Mouse (Mus musculus): ENCODE measurements at regions not wholly inside any gene's neighbourhood (a gene's known extent, or its start where the extent isn't known, plus 50 kb on each side); places are given as distances from the start of the nearest gene placed in this dataset.

DNA sequence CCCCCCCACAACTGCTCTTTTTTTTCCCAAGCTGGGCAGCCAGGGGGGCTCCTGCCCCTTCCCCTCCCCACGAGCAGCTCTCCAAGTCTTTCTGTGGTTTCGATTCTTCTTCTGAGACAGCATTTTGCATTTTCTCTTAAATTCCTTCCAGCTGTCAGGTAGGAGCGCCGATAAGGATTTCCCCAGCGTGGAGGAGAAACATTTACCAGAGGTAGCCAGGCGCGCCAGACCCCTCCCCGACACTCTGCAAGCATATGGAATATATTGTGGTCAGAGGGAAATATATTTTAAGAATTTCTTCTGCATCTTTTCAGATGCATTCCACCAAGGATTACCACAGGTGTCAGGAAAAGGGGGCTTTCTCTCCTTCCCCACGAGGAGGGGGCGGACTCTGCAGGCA lies 111.9 kb downstream of the Tbx5 start:
- ATAC-seq (replicated peaks in 1 of 2; ENCODE audit: insufficient read depth in 1 of 2, low FRiP score in 2 of 2, low TSS enrichment in 1 of 2, low read depth in 1 of 2, poor library complexity in 2 of 2, severe bottlenecking in 2 of 2), result no peak

DNA sequence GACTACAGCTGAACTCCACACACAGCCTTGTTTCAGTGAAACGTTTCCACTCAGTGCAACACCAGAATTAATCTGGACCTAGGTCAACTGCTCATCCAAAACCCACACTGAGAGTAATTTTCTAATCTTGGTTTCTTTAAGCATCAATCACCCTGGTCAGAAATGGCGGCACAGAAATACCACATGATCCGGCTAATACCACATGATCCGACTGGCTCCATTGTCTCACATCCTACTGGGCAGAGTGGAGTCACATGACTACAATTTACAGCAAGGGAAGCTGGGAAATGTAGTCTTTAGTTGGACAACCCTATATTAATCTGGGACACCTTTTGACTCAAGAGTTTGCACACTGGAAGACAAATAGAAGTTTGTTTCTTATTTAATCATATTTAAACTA lies 115.9 kb downstream of the Tbx5 start:
- no peak for ATAC-seq (replicated peaks in 1 of 2; ENCODE audit: insufficient read depth in 1 of 2, low FRiP score in 2 of 2, low TSS enrichment in 1 of 2, low read depth in 1 of 2, poor library complexity in 2 of 2, severe bottlenecking in 2 of 2)

DNA sequence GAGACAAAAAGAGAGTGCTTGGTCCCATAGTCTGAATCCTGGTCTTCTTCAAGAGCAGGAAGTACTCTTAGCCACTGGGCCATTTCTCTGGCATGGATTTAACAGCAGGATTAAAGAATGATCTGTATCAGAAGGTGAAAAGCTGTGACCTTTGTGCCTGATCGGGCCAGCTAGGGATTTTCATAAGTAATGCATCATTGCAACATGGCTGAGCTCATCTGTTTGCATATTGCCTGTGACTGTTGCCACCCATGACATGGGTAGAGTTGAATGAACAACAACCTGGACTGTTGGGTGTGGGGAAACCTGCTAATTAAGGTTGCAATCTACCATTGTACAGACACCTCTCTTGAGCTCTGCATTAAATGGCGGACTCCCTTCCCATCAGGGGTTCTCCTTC lies 119.6 kb downstream of the Tbx5 start:
- ATAC-seq (replicated peaks in 1 of 2; ENCODE audit: insufficient read depth in 1 of 2, low FRiP score in 2 of 2, low TSS enrichment in 1 of 2, low read depth in 1 of 2, poor library complexity in 2 of 2, severe bottlenecking in 2 of 2), result no peak

- ATAC-seq (replicated peaks in 1 of 2; ENCODE audit: insufficient read depth in 1 of 2, low FRiP score in 2 of 2, low TSS enrichment in 1 of 2, low read depth in 1 of 2, poor library complexity in 2 of 2, severe bottlenecking in 2 of 2), result no peak
Measured at GRCm38 (mm10) chr5:119953189-119953588, 120.7 kb downstream of the Tbx5 start.

GRCm38 (mm10) chr5:119953811-119954566 lies 121.5 kb downstream of the Tbx5 start:
- no peak for ATAC-seq (replicated peaks in 1 of 2; ENCODE audit: insufficient read depth in 1 of 2, low FRiP score in 2 of 2, low TSS enrichment in 1 of 2, low read depth in 1 of 2, poor library complexity in 2 of 2, severe bottlenecking in 2 of 2)

DNA sequence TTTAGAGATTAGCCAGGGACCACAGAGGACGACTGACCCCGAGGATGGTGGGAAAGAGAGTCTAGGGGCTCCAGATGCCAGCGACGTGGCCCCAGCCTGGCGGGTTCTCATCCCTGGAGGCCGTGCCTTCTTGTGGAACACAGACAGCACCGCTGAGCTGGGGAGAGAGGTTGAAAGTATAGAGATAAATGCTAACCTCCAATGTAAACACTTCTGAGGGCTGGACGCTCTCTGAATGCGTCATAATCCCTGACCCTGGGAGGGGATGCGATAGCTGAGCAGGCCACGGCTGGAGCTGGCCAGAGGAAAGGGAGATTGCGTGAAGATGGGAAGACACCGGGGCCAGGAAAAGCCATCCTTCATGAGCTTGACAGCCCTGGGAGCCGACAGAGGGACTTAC lies 126.5 kb downstream of the Tbx5 start:
- no peak for ATAC-seq (replicated peaks in 1 of 2; ENCODE audit: insufficient read depth in 1 of 2, low FRiP score in 2 of 2, low TSS enrichment in 1 of 2, low read depth in 1 of 2, poor library complexity in 2 of 2, severe bottlenecking in 2 of 2)

DNA sequence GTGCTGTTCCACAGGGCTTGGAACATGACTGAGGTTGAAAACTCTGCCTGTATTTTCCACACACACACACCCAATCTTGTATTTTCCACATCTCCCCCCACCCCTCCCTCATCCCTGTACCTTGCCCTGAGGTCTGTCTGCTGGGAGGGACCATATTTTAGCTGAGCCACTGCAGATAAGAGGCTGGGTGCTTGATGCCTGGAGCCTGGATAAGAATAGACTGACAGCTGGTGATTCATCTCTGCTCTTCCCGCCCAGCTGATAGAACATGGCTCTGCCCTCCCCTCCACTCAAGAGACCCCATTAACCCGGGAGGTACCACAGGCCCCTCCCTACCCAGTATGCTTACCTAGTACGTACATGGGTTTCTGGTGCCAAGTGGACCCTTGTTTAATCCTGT lies 132.3 kb downstream of the Tbx5 start:
- no peak for ATAC-seq (replicated peaks in 1 of 2; ENCODE audit: insufficient read depth in 1 of 2, low FRiP score in 2 of 2, low TSS enrichment in 1 of 2, low read depth in 1 of 2, poor library complexity in 2 of 2, severe bottlenecking in 2 of 2)

- ATAC-seq (replicated peaks in 1 of 2; ENCODE audit: insufficient read depth in 1 of 2, low FRiP score in 2 of 2, low TSS enrichment in 1 of 2, low read depth in 1 of 2, poor library complexity in 2 of 2, severe bottlenecking in 2 of 2), result no peak
Measured at GRCm38 (mm10) chr5:119971286-119971685, 138.8 kb downstream of the Tbx5 start.

GRCm38 (mm10) chr5:119972802-119973437 lies 140.5 kb downstream of the Tbx5 start:
- ATAC-seq (replicated peaks in 1 of 2; ENCODE audit: insufficient read depth in 1 of 2, low FRiP score in 2 of 2, low TSS enrichment in 1 of 2, low read depth in 1 of 2, poor library complexity in 2 of 2, severe bottlenecking in 2 of 2), result no peak

DNA sequence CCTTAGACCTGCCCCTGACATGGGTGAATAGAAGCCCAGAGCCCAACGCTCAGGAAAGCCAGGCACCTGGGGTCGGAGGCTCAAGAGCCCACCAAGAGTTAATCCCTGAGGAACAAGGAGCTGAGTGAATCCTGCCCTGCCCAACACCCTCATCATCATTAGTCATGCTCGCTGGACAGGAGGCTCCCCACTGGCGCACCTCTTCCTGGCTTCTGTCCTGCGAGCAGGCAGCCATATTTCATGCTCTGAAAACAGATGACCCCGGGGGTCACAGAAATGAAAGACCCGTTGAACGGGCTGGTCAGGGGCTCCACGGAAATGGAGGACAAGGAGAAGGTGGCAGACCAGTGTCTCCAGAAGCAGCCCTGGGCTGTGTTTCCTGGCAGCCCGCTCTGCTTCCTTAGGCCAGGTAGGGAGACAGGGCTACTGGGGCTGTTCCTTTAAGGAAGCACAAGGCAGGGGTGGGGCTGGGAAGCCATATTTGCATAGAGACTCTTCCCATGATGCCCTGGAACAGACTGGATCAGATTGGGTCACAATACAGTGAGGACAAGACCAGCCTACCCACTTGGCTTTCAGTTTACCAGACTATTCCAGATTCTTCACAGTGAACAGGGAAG lies 138.1 kb upstream of the Rbm19 start:
- ATAC-seq (replicated peaks in 1 of 2; ENCODE audit: insufficient read depth in 1 of 2, low FRiP score in 2 of 2, low TSS enrichment in 1 of 2, low read depth in 1 of 2, poor library complexity in 2 of 2, severe bottlenecking in 2 of 2), result no peak

GRCm38 (mm10) chr5:119981111-119981807 lies 135.0 kb upstream of the Rbm19 start:
- ATAC-seq (replicated peaks in 1 of 2; ENCODE audit: insufficient read depth in 1 of 2, low FRiP score in 2 of 2, low TSS enrichment in 1 of 2, low read depth in 1 of 2, poor library complexity in 2 of 2, severe bottlenecking in 2 of 2), result no peak

DNA sequence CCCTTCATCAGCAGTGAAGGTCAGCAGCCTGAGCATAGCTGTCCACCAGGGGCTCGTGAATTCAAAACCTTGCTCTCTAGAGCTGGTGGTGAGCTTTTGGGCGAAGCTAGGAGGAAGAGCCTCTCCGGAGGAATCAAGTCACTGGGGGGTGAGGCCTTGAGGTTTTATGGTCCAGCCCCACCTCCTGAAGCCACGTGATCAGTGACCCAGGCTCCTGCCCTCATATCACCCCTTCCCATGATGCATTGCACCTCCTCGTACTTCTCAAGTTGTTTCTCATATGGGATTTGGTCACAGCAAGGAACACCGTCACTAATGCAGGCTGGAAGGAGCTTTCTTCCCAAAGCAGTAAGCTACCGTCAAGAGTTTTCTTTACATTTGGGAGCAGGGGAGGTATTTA lies 132.1 kb upstream of the Rbm19 start:
- no peak for ATAC-seq (replicated peaks in 1 of 2; ENCODE audit: insufficient read depth in 1 of 2, low FRiP score in 2 of 2, low TSS enrichment in 1 of 2, low read depth in 1 of 2, poor library complexity in 2 of 2, severe bottlenecking in 2 of 2)

- no peak for ATAC-seq (replicated peaks in 1 of 2; ENCODE audit: insufficient read depth in 1 of 2, low FRiP score in 2 of 2, low TSS enrichment in 1 of 2, low read depth in 1 of 2, poor library complexity in 2 of 2, severe bottlenecking in 2 of 2)
Measured at GRCm38 (mm10) chr5:119992130-119992529, 124.1 kb upstream of the Rbm19 start.

- peak in 1 of 2 experiments; percentile 75; a peak in 2 of 4 replicates for ATAC-seq (replicated peaks in 1 of 2; ENCODE audit: insufficient read depth in 1 of 2, low FRiP score in 2 of 2, low TSS enrichment in 1 of 2, low read depth in 1 of 2, poor library complexity in 2 of 2, severe bottlenecking in 2 of 2)
Measured at GRCm38 (mm10) chr5:119995726-119996125, 120.5 kb upstream of the Rbm19 start.

GRCm38 (mm10) chr5:120005696-120006469 lies 110.4 kb upstream of the Rbm19 start:
- peak; percentile 75 to 88 for ATAC-seq (replicated peaks in 1 of 2; ENCODE audit: insufficient read depth in 1 of 2, low FRiP score in 2 of 2, low TSS enrichment in 1 of 2, low read depth in 1 of 2, poor library complexity in 2 of 2, severe bottlenecking in 2 of 2)

DNA sequence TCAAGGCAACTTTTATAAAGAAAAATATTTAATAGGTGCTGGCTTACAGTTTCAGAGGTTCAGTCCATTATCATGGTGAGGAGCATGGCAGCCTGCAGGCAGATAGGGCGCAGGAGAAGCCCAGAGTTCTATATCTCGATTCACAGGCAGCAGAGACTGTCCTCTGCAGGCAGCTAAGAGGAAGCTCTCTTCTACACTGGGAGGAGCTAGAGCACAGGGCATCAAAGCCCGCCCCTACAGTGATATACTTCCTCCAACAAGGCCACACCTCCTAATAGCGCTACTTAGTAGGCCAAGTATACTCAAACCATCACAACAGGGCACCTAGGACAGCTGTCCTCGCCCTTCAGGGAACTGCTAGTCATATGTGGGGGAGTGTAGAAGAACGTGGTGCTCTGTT lies 108.5 kb upstream of the Rbm19 start:
- ATAC-seq (replicated peaks in 1 of 2; ENCODE audit: insufficient read depth in 1 of 2, low FRiP score in 2 of 2, low TSS enrichment in 1 of 2, low read depth in 1 of 2, poor library complexity in 2 of 2, severe bottlenecking in 2 of 2), result no peak; a peak in 1 of 4 replicates

DNA sequence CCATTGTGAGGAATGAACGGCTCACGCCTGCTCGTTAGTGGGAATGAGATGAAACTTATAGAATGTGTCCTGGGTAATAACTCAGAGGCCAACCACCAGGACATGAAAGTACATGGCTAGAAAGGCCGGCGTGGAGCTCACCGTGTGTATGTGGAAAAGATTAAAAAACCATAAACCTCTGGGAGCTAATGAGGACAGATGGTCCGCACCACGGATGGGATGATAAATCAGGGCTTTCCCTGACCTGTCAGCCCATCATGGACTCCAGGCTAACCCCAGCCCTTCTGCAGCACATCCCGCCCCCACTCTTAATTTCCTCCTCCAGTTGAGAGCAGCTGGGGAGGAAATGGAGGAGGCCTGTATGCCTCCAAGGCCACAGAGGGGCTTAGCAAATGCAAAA lies 108.0 kb upstream of the Rbm19 start:
- no peak for ATAC-seq (replicated peaks in 1 of 2; ENCODE audit: insufficient read depth in 1 of 2, low FRiP score in 2 of 2, low TSS enrichment in 1 of 2, low read depth in 1 of 2, poor library complexity in 2 of 2, severe bottlenecking in 2 of 2)

Data from hematopoietic stem cell, adult 5-6 weeks (primary cell).